Comparison of ENCODE assay signal across 9 mouse cellular contexts in the genomic region with DNA sequence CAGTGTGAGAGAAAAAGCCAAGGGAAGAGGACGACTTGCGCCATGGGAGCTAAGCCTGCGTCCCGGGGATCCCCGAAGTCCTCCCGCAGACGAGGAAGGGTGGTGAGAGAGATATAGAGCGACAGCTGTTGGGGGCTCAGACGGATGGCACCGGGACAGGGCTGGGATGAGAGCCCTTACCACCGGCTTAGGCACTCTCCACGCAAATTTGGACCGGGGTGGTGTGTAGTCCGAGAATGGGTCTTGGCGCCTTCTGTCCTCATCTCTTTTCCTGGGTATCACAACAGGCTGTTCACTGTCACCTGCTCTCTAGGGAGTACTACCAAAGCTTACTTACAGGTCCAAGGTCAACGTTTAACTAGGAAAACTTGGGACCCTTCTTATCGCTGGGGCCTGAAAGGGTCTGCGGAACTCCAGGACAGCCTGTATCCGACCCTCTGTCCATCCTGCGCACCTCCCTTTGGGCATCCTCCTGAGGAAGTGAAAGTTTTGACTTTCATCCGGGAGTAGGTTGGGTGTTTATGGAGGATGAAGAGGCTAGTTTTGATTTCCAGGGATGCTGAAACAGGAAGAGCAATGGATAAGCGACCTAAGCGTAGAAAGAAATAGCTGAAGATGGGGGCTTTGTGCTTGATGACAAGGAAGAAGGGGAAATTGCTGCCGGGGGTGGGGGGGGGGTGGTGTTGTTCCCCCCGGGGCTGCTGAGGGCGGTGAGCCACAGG. TPM values are rescaled to one million over a fixed set of nuclear protein-coding genes. Genes with fewer than 3 reads are reported as not detected.
DNase-seq lines count a peak whose midpoint lies in the region; ATAC-seq lines count a peak whose summit lies in the region.
"Had no signal": no experiment of that assay in that cellular context is flagged by ENCODE, and none has a peak within 500 bp of the region (broad histone marks: within the 10 kb centered on the region; RNA-seq: fewer than 3 reads in every experiment).

No protein-coding gene starts in this region.

- peaks cover 40% of the 10 kb centered on the region for H3K27me3 ChIP-seq in heart, embryonic 10.5 days (ENCODE audit: insufficient read depth, poor library complexity, severe bottlenecking)
- peaks cover 3% of the 10 kb centered on the region; the same call in 1 of the 2 replicates for H3K27me3 ChIP-seq in embryonic facial prominence, embryonic 14.5 days (replicated peaks; ENCODE audit: control insufficient read depth, insufficient read depth, low read length)
- H3K27me3 ChIP-seq in limb, embryonic 13.5 days = peaks cover 27% of the 10 kb centered on the region

- DNase-seq in heart, embryonic 10.5 days (ENCODE audit: low spot score) = no peak
- DNase-seq in heart, postnatal 4 days = no peak
- DNase-seq in ES-CJ7 (ENCODE audit: low read depth, low spot score) = peak; percentile 25
- no peak for DNase-seq in embryonic facial prominence, embryonic 14.5 days (ENCODE audit: low spot score)
- peak; percentile 53 for DNase-seq in retina, postnatal 1 day
- no peak for DNase-seq in gastrocnemius, postnatal 4 days (ENCODE audit: low spot score in 2 of 2)
- DNase-seq in urinary bladder, postnatal 25 days (ENCODE audit: low spot score) = no peak

- H3K4me2 ChIP-seq in embryonic facial prominence, embryonic 14.5 days (ENCODE audit: low read depth, low read length) = peak overlapping the region; percentile 93
- H3K4me2 ChIP-seq in limb, embryonic 13.5 days (replicated peaks) = peak overlapping the region; percentile 94

- H3K27ac ChIP-seq in heart, embryonic 10.5 days = peak overlapping the region; percentile 66; the same call in 1 of the 2 replicates
- H3K27ac ChIP-seq in embryonic facial prominence, embryonic 14.5 days (replicated peaks; ENCODE audit: low read depth, low read length) = no peak overlapping the region
- no peak overlapping the region for H3K27ac ChIP-seq in limb, embryonic 13.5 days

- H3K4me1 ChIP-seq in heart, embryonic 10.5 days = peaks cover 28% of the 10 kb centered on the region
- H3K4me1 ChIP-seq in embryonic facial prominence, embryonic 14.5 days (ENCODE audit: control insufficient read depth, insufficient read depth, low read length) = no peaks in the 10 kb centered on the region
- peaks cover 40% of the 10 kb centered on the region for H3K4me1 ChIP-seq in limb, embryonic 13.5 days

- H3K4me3 ChIP-seq in heart, embryonic 10.5 days = peak overlapping the region; percentile 66
- H3K4me3 ChIP-seq in embryonic facial prominence, embryonic 14.5 days (ENCODE audit: low read depth, low read length) = peak overlapping the region; percentile 61
- H3K4me3 ChIP-seq in limb, embryonic 13.5 days = peak overlapping the region; percentile 65

- H3K9ac ChIP-seq in embryonic facial prominence, embryonic 14.5 days (ENCODE audit: low read depth, low read length) = peak overlapping the region; percentile 61
- peak overlapping the region; percentile 73 for H3K9ac ChIP-seq in limb, embryonic 13.5 days

- ATAC-seq in embryonic facial prominence, embryonic 14.5 days (ENCODE audit: low read depth) = peak; percentile 4; the same call in 1 of the 2 replicates
- ATAC-seq in limb, embryonic 13.5 days (ENCODE audit: low FRiP score, low read depth) = peak; percentile 34; the same call in 1 of the 2 replicates

- WGBS in heart, embryonic 10.5 days = under 1% methylated on average over 26 of the region's 26 CpGs
- WGBS in embryonic facial prominence, embryonic 14.5 days = under 1% methylated on average over 25 of the region's 26 CpGs
- WGBS in limb, embryonic 13.5 days = under 1% methylated on average over 26 of the region's 26 CpGs

- H3K9me3 ChIP-seq in heart, embryonic 10.5 days = no peaks in the 10 kb centered on the region
- no peaks in the 10 kb centered on the region for H3K9me3 ChIP-seq in embryonic facial prominence, embryonic 14.5 days (ENCODE audit: control insufficient read depth, low read length)
- H3K9me3 ChIP-seq in limb, embryonic 13.5 days = no peaks in the 10 kb centered on the region

- no peaks in the 10 kb centered on the region for H3K36me3 ChIP-seq in heart, embryonic 10.5 days
- no peaks in the 10 kb centered on the region for H3K36me3 ChIP-seq in embryonic facial prominence, embryonic 14.5 days (ENCODE audit: control insufficient read depth, insufficient read depth, low read length)
- H3K36me3 ChIP-seq in limb, embryonic 13.5 days = no peaks in the 10 kb centered on the region

RNA-seq across cellular contexts. Expression of gene Bdnf, which starts 19.8 kb away (rescaled TPM):
- 0.97 and 2.2 TPM in 2 replicates for polyA plus RNA-seq in heart, embryonic 10.5 days (2016; fragmentation: Nextera tagmentation; extraction: Ambion mirVana)
- total RNA-seq in heart, postnatal 4 days (2021) = under 1 TPM; 0.47 to 0.67 TPM
- 3.2 and 3.6 TPM in 2 replicates for polyA plus RNA-seq in embryonic facial prominence, embryonic 14.5 days (2014; fragmentation: Nextera tagmentation; extraction: Ambion mirVana)
- 3.2 and 3.4 TPM in 2 replicates for polyA plus RNA-seq in limb, embryonic 13.5 days (2015; fragmentation: Nextera tagmentation; extraction: Ambion mirVana)
- under 1 TPM; 0.64 to 0.93 TPM for total RNA-seq in gastrocnemius, postnatal 4 days (2021)
- total RNA-seq: hematopoietic stem cell, adult 5-6 weeks had no signal

Comparison
In these comparisons a context has a peak if more than half of its experiments do, and no peak if none do; other contexts are left out.
1. DNase-seq: peak in ES-CJ7 (single experiment) and retina, postnatal 1 day (single experiment); none in heart, embryonic 10.5 days (single experiment), heart, postnatal 4 days (single experiment), embryonic facial prominence, embryonic 14.5 days (single experiment), gastrocnemius, postnatal 4 days (0 of 2) and urinary bladder, postnatal 25 days (single experiment).
2. Peak in every context shown above with its lines, with median percentiles within 50 percentile points of each other: H3K4me3 ChIP-seq.